Mouse (Mus musculus) heart, adult 2 months (tissue): ENCODE results near the gene Gm42906. TPM values are rescaled to one million over a fixed set of nuclear protein-coding genes. Genes with fewer than 3 reads are reported as not detected.
A peak's percentile ranks its signal among the peaks of the same experiment; 100 is the strongest.

ENCODE experiments used
- DNase-seq, 2 experiments: peaks; one replicate each; pipeline ENCODE4 v3.0.0; 2021
- H3K27ac ChIP-seq: fragments of 200-600 bp; 2 replicates; pipeline ENCODE4 v1.8.1; 2022
- H3K27me3 ChIP-seq: fragments of 200-500 bp; 2 replicates; pipeline ENCODE4 v1.6.1; 2012; ENCODE audit warnings: mild to moderate bottlenecking, low read length, inconsistent platforms, mixed read lengths; ENCODE audit not compliant: control insufficient read depth, insufficient read depth
- H3K36me3 ChIP-seq: fragments of 200-500 bp; 2 replicates; pipeline ENCODE4 v1.6.1; 2012; ENCODE audit warnings: low read length, inconsistent platforms; ENCODE audit not compliant: control insufficient read depth, insufficient read depth
- H3K4me1 ChIP-seq: fragments of 200-500 bp; 2 replicates; pipeline ENCODE4 v1.6.1; 2011; ENCODE audit warnings: low read length; ENCODE audit not compliant: control insufficient read depth, insufficient read depth
- H3K4me3 ChIP-seq: fragments of 200-600 bp; 2 replicates; pipeline ENCODE4 v1.8.1; 2022
- H3K79me2 ChIP-seq: fragments of 200-500 bp; replicated peaks from 2 replicates; pipeline ENCODE4 v1.6.1; 2012; ENCODE audit warnings: mild to moderate bottlenecking, inconsistent platforms, low read length, moderate library complexity, mixed read lengths; ENCODE audit not compliant: control insufficient read depth, insufficient read depth
- H3K9ac ChIP-seq: fragments of 200-500 bp; 2 replicates; pipeline ENCODE4 v1.6.1; 2012; ENCODE audit warnings: low read depth, mild to moderate bottlenecking, control low read depth, inconsistent platforms, low read length, mixed read lengths
- CTCF ChIP-seq: fragments of 200-600 bp; IDR thresholded peaks from 2 replicates; pipeline ENCODE4 v1.8.1; 2022; ENCODE audit warnings: antibody characterized with exemption, mild to moderate bottlenecking, moderate library complexity
- EP300 ChIP-seq: fragments of 200-500 bp; IDR thresholded peaks from 2 replicates; pipeline ENCODE4 v1.6.1; 2011; ENCODE audit warnings: low read depth, low read length, control low read depth; ENCODE audit not compliant: insufficient read depth
- POLR2A ChIP-seq: fragments of 200-500 bp; IDR thresholded peaks from 2 replicates; pipeline ENCODE4 v1.6.1; 2011; ENCODE audit warnings: mild to moderate bottlenecking, low read depth, low read length, control low read depth; ENCODE audit not compliant: insufficient read depth
- WGBS: fragments of 180-500 bp; shearing (Covaris S2); methylation state at CpG from one replicate; pipeline ENCODE4 v1.1.7; 2018; 5-methylcytosine and 5-hydroxymethylcytosine counted together
- intact Hi-C: fragments of 180-260 bp; cut with DNase I; formaldehyde crosslinking; loops from one replicate; pipeline ENCODE4 v1.15.1; 2025
- polyA plus RNA-seq: library from polyadenylated mRNA; depleted of rRNA; stranded (reverse); fragments of >200 nt; gene quantifications from 2 replicates; pipeline ENCODE4 v1.2.3, GENCODE M21; 2012
- total RNA-seq, 2 experiments: library from RNA; stranded (reverse); gene quantifications; 2 replicates each; pipeline ENCODE4 v1.2.3; 2021

The Gm42906 gene
- total and polyA plus RNA-seq, 3 experiments: 2.9 TPM; not detected in 2

DNA sequence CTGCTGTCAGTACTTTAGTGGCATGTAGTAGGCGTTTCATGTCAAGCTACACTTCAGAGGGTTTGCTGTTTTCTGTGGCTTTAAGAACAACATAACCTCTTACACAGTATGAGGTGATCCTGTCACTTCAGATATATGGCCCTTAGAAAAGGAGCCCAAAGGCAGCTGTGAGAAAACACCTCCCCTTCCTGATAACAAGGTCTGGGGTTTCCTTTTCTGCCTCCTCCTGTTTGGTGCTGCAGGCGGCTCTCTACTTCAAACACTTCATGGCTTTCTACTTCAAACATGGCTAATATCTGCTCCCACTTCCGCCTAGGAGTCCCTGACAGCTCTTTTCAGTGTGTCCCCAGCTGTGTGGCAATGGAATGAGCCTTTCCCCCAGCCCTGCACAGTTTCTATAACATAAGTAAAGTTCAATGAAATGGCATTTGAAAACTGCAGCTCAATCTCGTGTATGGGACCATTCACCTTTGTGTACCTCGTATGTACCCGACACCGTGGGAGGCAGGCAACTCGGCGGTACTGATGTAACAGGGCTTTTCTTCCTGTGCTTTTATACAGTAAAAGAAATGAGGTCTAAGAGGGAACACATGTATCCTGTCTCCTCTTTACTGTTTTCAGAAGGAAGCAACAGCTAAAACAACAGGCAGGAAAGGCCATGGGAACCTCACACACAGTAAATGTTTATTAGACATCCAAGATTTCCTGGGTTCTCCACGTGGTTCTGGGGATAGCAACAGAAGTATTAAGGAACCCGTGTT is 180.7 kb downstream of the Gm42906 start:
- intact Hi-C loops: no loop called here
- peak overlapping the region; percentile 54 for H3K27ac ChIP-seq
- no peaks in the 10 kb centered on the region for H3K27me3 ChIP-seq
- H3K79me2 ChIP-seq: no peaks in the 10 kb centered on the region
- WGBS: 34% methylated on average over 11 of the region's 11 CpGs
- no peak for TF ChIP-seq POLR2A
- 0 out of 2 replicates have a peak, but pooled peaks have one; percentile 13 for TF ChIP-seq EP300
- TF ChIP-seq CTCF: no peak
- no peak overlapping the region for H3K4me3 ChIP-seq
- H3K9ac ChIP-seq: no peak overlapping the region
- no peaks in the 10 kb centered on the region for H3K36me3 ChIP-seq
- DNase-seq: no peak
- H3K4me1 ChIP-seq: peaks cover 5% of the 10 kb centered on the region

GRCm38 (mm10) chr5:151246287-151246686 is 181.7 kb downstream of the Gm42906 start:
- Histone ChIP-seq H3K4me3 (no peak overlapping the region), H3K27ac (no peak overlapping the region), H3K9ac (no peak overlapping the region), H3K4me1 (peaks cover 5% of the 10 kb centered on the region), H3K79me2 (no peaks in the 10 kb centered on the region), H3K36me3 (no peaks in the 10 kb centered on the region), H3K27me3 (no peaks in the 10 kb centered on the region)
- 87% methylated on average over 2 of the region's 2 CpGs for WGBS
- DNase-seq: no peak
- intact Hi-C loops: no loop called here
- no peak for TF ChIP-seq POLR2A

- no peaks in the 10 kb centered on the region for H3K27me3 ChIP-seq
- H3K4me1 ChIP-seq: peaks cover 5% of the 10 kb centered on the region
- H3K27ac ChIP-seq: no peak overlapping the region
- intact Hi-C loops: no loop called here
- H3K79me2 ChIP-seq: no peaks in the 10 kb centered on the region
- no peak overlapping the region for H3K9ac ChIP-seq
- TF ChIP-seq CTCF (no peak), POLR2A (no peak), EP300 (no peak)
- no peak for DNase-seq
- 89% methylated on average over 5 of the region's 5 CpGs for WGBS
- H3K36me3 ChIP-seq: no peaks in the 10 kb centered on the region
- H3K4me3 ChIP-seq: no peak overlapping the region
These were observed 182.4 kb downstream of the Gm42906 start for GRCm38 (mm10) chr5:151245571-151245970.

DNA sequence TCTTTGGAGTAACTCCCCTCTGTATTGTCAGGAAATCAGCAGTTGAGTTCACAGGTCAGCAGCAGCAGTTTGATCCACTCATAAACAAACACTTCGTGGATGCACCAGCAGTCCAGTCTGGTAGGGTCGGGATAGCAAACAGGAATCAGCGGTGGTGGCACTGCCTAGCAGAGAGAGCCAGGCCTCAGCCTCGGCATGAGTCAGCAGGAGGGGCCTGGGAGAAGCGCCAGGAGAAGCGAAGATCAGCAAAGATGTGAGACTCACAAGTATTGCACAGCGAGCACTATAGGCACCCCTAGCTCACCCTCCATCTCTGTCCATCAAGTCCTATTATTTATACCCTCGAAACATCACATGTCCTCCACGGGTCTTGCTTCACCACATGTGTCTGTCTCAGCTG is 189.2 kb downstream of the Gm42906 start:
- WGBS: 80% methylated on average over 8 of the region's 9 CpGs
- H3K9ac ChIP-seq: no peak overlapping the region
- no peak for TF ChIP-seq EP300
- TF ChIP-seq POLR2A: no peak
- TF ChIP-seq CTCF: no peak
- intact Hi-C loops: loop anchor here (5.0 kb wide), 1 partner anchor 46 kb away; no protein-coding TSS in a partner anchor
- no peak overlapping the region for H3K27ac ChIP-seq
- H3K27me3 ChIP-seq: no peaks in the 10 kb centered on the region
- H3K4me3 ChIP-seq: no peak overlapping the region
- H3K79me2 ChIP-seq: no peaks in the 10 kb centered on the region
- H3K4me1 ChIP-seq: peaks cover 2% of the 10 kb centered on the region
- H3K36me3 ChIP-seq: no peaks in the 10 kb centered on the region; the same call in 1 of the 2 replicates
- no peak for DNase-seq

- WGBS: 74% methylated on average over 5 of the region's 5 CpGs
- no peaks in the 10 kb centered on the region for H3K27me3 ChIP-seq
- intact Hi-C loops: loop anchor here (5.0 kb wide), 1 partner anchor 44 kb away; no protein-coding TSS in a partner anchor
- TF ChIP-seq EP300 (no peak), CTCF (no peak), POLR2A (no peak)
- H3K4me1 ChIP-seq: peaks cover 2% of the 10 kb centered on the region
- no peak overlapping the region for H3K9ac ChIP-seq
- H3K4me3 ChIP-seq: no peak overlapping the region
- no peaks in the 10 kb centered on the region; the same call in 1 of the 2 replicates for H3K36me3 ChIP-seq
- H3K79me2 ChIP-seq: no peaks in the 10 kb centered on the region
- DNase-seq: no peak
- no peak overlapping the region for H3K27ac ChIP-seq
These were observed 191.6 kb downstream of the Gm42906 start for GRCm38 (mm10) chr5:151236411-151236810.

- intact Hi-C loops: loop anchor here (2.0 kb wide), 1 partner anchor 91 kb away; no protein-coding TSS in a partner anchor
- H3K4me1 ChIP-seq: peaks cover 2% of the 10 kb centered on the region
- no peaks in the 10 kb centered on the region; the same call in 1 of the 2 replicates for H3K36me3 ChIP-seq
- under 1% methylated on average over 49 of the region's 49 CpGs for WGBS
- peak within 1 kb of the TSS; percentile 61 for H3K9ac ChIP-seq
- H3K4me3 ChIP-seq: peak within 1 kb of the TSS; percentile 77
- DNase-seq: peak; percentile 60 to 67
- no peaks in the 10 kb centered on the region for H3K27me3 ChIP-seq
- peak within 1 kb of the TSS; percentile 60 for H3K27ac ChIP-seq
- 0 out of 2 replicates have a peak, but pooled peaks have one; percentile 10 for TF ChIP-seq EP300
- TF ChIP-seq POLR2A: no peak
- peak; percentile 13; the same call in 1 of the 2 replicates for TF ChIP-seq CTCF
- no peaks in the 10 kb centered on the region for H3K79me2 ChIP-seq
These were observed 194.4 kb downstream of the Gm42906 start, which contains the start of gene Stard13 for GRCm38 (mm10) chr5:151233400-151234031. Gene Stard13 (minus strand): TSS chr5:151233836.
